Mouse (Mus musculus): Measurements from ENCODE around the gene Skap1.

Gene Skap1

GRCm38 (mm10) chr11:96780306-96780705 lies 315.9 kb downstream of the Skap1 start:
- peak; percentile 93 for DNase-seq (ENCODE audit: low read depth, low spot score)

- DNase-seq (ENCODE audit: low read depth, low spot score), result peak; percentile 63
These were observed 317.0 kb downstream of the Skap1 start for GRCm38 (mm10) chr11:96781425-96781824.

DNA sequence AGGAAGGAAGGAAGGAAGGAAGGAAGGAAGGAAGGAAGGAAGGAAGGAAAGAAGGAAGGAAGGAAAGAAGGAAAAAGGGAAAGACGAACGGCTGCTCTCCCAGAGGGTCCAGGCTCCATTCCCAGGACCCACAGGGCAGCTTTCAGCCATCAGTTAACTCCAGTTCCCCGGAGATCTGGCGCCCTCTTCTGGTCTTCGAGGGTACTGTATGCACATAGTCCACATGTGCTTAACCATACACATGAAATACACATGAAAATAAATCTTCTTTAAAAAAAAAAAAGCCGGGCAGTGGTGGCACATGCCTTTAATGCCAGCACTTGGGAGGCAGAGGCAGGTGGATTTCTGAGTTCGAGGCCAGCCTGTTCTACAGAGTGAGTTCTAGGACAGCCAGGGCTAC lies 320.5 kb downstream of the Skap1 start:
- DNase-seq (ENCODE audit: low read depth, low spot score), result peak; percentile 90

GRCm38 (mm10) chr11:96786731-96787450 lies 322.5 kb downstream of the Skap1 start:
- peak; percentile 76 for DNase-seq (ENCODE audit: low read depth, low spot score)

DNA sequence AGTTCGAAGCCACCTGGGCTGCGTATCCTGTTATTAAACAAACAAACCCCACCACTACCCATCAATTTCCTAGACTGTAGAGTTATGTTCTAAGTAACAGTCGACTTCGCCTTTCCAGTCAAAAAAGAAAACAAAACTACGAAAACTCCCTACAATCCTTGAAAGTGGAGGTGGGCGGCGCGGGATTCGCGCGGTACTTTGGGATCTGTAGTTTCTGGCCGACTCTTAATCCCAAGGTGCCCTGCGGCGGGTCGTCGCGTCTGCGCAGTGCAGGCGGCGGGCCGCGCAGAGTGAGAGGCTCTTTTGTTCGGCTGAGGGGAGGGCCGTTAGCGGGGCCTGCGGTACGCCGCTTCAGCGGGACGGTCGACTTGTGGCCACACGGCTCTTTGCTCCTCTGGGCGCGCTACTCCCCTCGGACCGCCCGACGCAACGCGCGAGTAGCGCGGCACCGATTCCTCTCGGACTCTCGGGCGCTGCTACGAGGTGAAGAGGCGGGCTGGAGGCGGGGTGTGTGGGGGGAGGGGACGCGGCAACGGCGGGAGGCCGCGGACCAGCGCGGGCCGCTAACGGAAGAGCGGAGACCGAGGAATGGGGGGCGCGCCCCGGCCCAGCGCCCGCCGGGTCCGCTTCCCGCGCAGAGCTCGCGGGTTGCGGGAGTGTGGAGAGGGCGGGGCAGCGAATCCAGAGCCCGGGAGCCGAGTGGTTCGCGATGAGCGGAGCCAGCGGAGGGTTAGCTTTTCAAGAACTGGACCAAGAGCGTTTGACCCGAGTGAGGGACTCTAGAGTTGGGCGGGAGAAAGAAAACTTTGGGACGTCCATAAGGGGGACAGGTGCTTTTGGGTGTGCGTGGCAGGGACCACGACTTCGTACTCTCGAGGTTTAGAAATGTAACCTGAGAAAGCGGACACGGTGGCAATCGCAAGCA lies 324.7 kb downstream of the Skap1 start, which contains the start of gene Cbx1:
Gene Cbx1 (plus strand): TSS at position 257 of the 925 bp plus-strand sequence.
- DNase-seq (ENCODE audit: low read depth, low spot score), result peak; percentile 93

- DNase-seq (ENCODE audit: low read depth, low spot score), result peak; percentile 86
These were observed 325.6 kb downstream of the Skap1 start for GRCm38 (mm10) chr11:96789990-96790389.

DNA sequence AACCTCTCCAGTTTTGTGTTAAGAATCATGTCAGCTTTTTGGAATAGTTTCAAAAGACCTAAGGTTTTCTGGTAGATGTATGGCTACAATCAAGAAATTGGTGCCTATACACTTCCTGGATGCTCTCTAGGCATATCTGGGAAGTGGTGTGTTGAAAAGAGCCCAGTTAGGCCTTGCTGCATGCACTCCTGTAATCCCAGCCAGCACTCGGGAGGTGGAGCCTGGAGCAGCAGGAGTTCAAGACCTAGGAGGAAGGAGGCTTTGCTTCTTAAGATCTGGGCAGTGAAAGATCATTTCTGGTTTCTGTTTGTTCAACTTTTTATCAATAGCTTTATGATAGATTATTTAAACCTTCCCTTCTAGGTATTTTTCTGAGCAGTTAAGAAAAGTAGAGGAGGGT lies 326.3 kb downstream of the Skap1 start:
- DNase-seq (ENCODE audit: low read depth, low spot score), result peak; percentile 73

DNA sequence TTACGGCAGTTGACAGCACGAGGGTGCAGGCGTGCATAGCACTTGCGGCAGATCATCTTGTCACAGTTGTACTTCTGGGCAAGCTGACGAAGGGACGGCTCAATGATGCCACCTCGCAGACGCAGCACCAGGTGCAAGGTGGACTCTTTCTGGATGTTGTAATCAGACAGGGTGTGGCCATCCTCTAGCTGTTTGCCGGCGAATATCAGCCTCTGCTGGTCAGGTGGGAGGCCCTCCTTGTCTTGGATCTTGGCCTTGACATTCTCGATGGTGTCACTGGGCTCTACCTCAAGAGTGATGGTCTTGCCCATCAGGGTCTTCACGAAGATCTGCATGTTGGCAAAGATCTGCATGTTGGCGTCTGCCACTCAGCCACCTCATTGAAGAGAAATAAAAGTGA lies 331.1 kb downstream of the Skap1 start:
- peak; percentile 58 for DNase-seq (ENCODE audit: low read depth, low spot score)

GRCm38 (mm10) chr11:96796081-96796480 lies 331.7 kb downstream of the Skap1 start:
- DNase-seq (ENCODE audit: low read depth, low spot score), result peak; percentile 88

DNA sequence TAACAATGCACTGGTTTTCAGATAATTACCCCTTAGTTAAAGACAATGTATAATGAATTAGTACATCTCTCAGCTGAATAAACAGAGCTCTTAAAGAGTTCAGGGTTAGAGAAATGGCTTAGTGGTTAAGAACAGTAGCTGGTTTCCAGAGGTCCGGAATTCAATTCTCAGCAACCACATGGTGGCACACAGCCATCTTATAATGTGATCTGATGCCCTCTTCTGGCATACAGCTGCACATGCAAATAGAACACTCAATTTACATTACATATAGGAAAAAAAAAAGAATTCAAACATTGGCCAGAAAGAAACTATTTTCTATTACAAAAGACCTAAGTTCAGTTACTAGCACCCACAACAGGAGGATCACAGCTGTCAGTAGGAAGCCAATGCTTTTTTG lies 332.2 kb downstream of the Skap1 start:
- DNase-seq (ENCODE audit: low read depth, low spot score), result peak; percentile 69

DNA sequence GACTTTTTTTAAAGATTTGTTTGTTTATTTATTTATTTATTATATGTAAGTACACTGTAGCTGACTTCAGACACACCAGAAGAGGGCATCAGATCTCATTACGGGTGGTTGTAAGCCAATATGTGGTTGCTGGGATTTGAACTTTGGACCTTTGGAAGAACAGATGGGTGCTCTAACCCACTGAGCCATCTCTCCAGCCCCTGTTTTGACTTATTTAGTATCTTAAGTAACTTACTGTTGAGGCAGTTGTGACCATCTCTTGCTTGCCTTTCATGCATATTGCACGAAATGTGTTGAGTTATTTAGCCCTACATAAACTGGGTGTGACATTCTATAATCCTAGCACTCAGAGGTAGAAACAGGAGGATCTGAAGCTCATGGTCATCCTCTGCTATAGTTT lies 335.1 kb downstream of the Skap1 start:
- DNase-seq (ENCODE audit: low read depth, low spot score), result no peak

DNA sequence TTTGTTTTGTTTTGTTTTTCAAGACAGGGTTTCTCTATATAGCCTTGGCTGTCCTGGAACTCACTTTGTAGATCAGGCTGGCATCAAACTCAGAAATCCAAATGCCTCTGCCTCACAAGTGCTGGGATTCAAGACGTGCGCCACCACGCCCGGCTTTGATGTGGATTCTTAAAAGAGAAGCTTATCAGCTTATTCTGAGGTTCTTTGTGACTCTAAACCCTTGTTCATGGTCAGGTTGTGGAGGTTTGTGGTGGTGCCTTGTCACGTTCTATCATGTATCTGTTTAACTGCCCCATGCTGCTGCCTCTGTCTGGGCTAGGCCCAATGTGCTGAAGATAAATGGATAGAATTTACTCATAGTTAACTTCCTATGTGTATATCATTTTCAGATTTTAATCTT lies 341.2 kb downstream of the Skap1 start:
- no peak for DNase-seq (ENCODE audit: low read depth, low spot score)

- DNase-seq (ENCODE audit: low read depth, low spot score), result peak; percentile 70
These were observed 343.7 kb downstream of the Skap1 start for GRCm38 (mm10) chr11:96808066-96808465.

Measured in ES-CJ7 (cell line).